Mouse (Mus musculus) hindbrain, embryonic 11.5 days (tissue): Measurements from ENCODE around the gene Hivep3. TPM values are rescaled to one million over a fixed set of nuclear protein-coding genes. Genes with fewer than 3 reads are reported as not detected.

Experiments used
- ATAC-seq: fragments of 200-750 bp; cut with Nextera tagmentation; 2 replicates; pipeline ENCODE4 v1.8.0; 2017; ENCODE audit warnings: mild to moderate bottlenecking, moderate TSS enrichment, moderate library complexity; ENCODE audit not compliant: low FRiP score
- DNase-seq: peaks from one replicate; pipeline ENCODE4 v3.0.0-alpha.2; 2015; ENCODE audit warnings: low spot score
- H3K27ac ChIP-seq: fragments of 300-500 bp; sonication (generic); 2 replicates; pipeline ENCODE4 v1.5.1; 2014; ENCODE audit warnings: mild to moderate bottlenecking, low read depth, low read length
- H3K27me3 ChIP-seq: fragments of 300-500 bp; sonication (generic); 2 replicates; pipeline ENCODE4 v1.6.1; 2014; ENCODE audit warnings: mild to moderate bottlenecking, low read length, moderate library complexity, mixed read lengths; ENCODE audit not compliant: control insufficient read depth, insufficient read depth
- H3K36me3 ChIP-seq: fragments of 300-500 bp; sonication (generic); 2 replicates; pipeline ENCODE4 v1.6.1; 2014; ENCODE audit warnings: mild to moderate bottlenecking, low read length, moderate library complexity, mixed read lengths; ENCODE audit not compliant: control insufficient read depth, insufficient read depth
- H3K4me1 ChIP-seq: fragments of 300-500 bp; sonication (generic); replicated peaks from 2 replicates; pipeline ENCODE4 v1.6.1; 2014; ENCODE audit warnings: low read length, mixed read lengths; ENCODE audit not compliant: control insufficient read depth, insufficient read depth
- H3K4me2 ChIP-seq: fragments of 300-500 bp; sonication (generic); replicated peaks from 2 replicates; pipeline ENCODE4 v1.6.1; 2014; ENCODE audit warnings: mild to moderate bottlenecking, low read depth, low read length
- H3K4me3 ChIP-seq: fragments of 300-500 bp; sonication (generic); 2 replicates; pipeline ENCODE4 v1.5.1; 2014; ENCODE audit warnings: low read depth, low read length
- H3K9ac ChIP-seq: fragments of 300-500 bp; sonication (generic); 2 replicates; pipeline ENCODE4 v1.6.1; 2014; ENCODE audit warnings: low read depth, low read length
- H3K9me3 ChIP-seq: fragments of 300-500 bp; sonication (generic); 2 replicates; pipeline ENCODE4 v1.6.1; 2016; ENCODE audit warnings: low read length; ENCODE audit not compliant: control insufficient read depth
- WGBS: fragments of 180-500 bp; shearing (Covaris S2); extraction: QIAGEN DNeasy Blood & Tissue Kit; methylation state at CpG from one replicate; pipeline ENCODE4 v1.1.7; 2014; 5-methylcytosine and 5-hydroxymethylcytosine counted together
- polyA plus RNA-seq: library from polyadenylated mRNA; unstranded; fragments of >200 nt; fragmentation: Nextera tagmentation; extraction: Ambion mirVana; gene quantifications from 2 replicates; pipeline ENCODE4 v1.2.1, GENCODE M21; 2014

Gene Hivep3
- polyA plus RNA-seq, 1 experiment from 2014 or later: 1.8 TPM

DNA sequence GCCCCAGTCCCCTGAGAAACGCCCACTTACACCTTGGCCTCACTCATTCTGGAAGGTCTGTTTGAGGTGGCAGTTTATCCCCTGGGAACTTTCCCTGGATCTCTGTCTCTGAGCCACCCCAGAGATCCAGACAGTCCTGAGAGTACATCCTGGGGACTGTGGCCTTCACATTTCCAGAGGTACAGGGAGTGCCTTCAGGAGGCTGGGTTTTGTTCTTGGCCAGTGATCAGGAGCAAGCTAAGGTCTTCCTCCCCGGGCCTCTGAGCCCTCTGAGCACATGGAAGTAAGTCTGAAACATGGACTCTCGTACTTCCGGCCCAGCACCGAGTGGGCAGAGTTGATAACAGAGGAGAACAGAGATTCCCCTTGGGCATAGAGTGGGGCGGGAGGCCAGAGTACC lies 391.1 kb downstream of the Hivep3 start:
- ATAC-seq: no peak
- WGBS: 83% methylated on average over 6 of the region's 6 CpGs

DNA sequence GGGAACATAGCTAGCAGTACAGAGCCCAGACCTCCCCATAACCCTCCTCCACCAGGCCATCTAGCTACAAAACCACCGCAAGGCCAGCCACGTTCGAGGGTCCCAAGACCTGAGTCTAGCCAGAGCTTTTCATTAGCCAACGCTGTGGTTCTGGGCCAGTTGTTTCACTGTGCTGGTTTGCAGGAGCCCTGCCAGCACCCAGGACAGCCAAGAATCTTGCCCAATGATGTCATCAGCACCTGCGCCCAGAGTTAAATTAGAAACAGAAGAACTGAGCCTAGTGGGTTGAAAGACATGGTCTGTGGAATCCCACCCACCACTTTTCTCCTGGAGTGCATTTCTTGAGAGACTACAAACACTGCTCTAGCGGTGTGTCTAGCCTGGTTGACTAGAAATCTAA lies 392.5 kb downstream of the Hivep3 start:
- no peak for ATAC-seq
- Histone ChIP-seq H3K27me3 (no peaks in the 10 kb centered on the region), H3K27ac (no peak overlapping the region), H3K4me1 (no peaks in the 10 kb centered on the region), H3K9ac (no peak overlapping the region), H3K9me3 (no peaks in the 10 kb centered on the region), H3K4me2 (no peak overlapping the region), H3K36me3 (no peaks in the 10 kb centered on the region), H3K4me3 (no peak overlapping the region)
- 95% methylated on average over 6 of the region's 6 CpGs for WGBS
- DNase-seq: no peak

More for the DNA sequence above, 391.1 kb downstream of the Hivep3 start:
- Histone ChIP-seq H3K4me2 (no peak overlapping the region), H3K4me3 (no peak overlapping the region), H3K4me1 (no peaks in the 10 kb centered on the region), H3K27ac (no peak overlapping the region), H3K9ac (no peak overlapping the region), H3K36me3 (no peaks in the 10 kb centered on the region), H3K27me3 (no peaks in the 10 kb centered on the region), H3K9me3 (no peaks in the 10 kb centered on the region)
- DNase-seq: no peak

DNA sequence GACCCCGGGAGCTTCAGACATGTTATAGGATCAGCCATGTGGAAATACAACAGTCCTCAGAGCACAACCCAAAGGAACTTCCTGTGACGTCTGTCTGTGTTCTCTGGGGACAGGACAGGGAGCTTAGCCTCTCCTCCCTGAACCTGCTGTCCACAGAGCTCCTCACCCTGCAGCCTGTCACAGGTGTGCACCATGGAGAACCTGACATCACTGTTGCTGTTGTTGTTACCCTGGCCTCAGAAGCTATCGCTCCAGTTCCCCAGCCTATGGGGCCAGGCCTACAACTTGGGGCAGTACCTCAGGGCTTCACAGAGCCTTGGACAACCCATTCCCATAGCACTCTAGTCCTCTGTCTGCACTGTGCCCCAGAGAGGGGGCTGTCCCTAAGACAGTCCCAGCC lies 393.7 kb downstream of the Hivep3 start:
- whole genome bisulfite sequencing: 90% methylated on average over 3 of the region's 3 CpGs
- Histone ChIP-seq H3K4me3 (no peak overlapping the region), H3K27ac (no peak overlapping the region), H3K9me3 (no peaks in the 10 kb centered on the region), H3K4me1 (no peaks in the 10 kb centered on the region), H3K27me3 (no peaks in the 10 kb centered on the region), H3K4me2 (no peak overlapping the region), H3K36me3 (no peaks in the 10 kb centered on the region), H3K9ac (no peak overlapping the region)
- DNase-seq: no peak
- no peak for ATAC-seq

DNA sequence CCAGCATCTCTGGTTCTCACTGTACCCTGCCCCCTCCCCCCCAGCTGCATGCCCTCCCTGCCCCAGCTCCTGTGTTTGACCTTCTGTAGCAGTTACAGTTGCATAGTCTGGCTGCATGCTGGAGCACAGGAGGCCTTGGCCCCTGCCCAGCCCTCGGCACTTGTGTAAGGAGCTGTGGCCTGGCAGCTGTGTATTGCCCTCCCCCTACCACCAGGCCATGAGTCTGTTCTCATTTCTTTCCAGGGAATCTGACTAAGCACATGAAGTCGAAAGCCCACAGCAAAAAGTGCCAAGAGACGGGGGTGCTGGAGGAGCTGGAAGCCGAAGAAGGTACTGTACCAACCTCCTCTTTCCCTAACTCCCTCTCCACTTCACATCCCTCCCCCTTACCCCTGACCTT lies 394.4 kb downstream of the Hivep3 start:
- no peak for DNase-seq
- H3K4me2 ChIP-seq: no peak overlapping the region
- no peak overlapping the region for H3K9ac ChIP-seq
- WGBS: 91% methylated on average over 4 of the region's 4 CpGs
- H3K4me1 ChIP-seq: no peaks in the 10 kb centered on the region
- no peaks in the 10 kb centered on the region for H3K27me3 ChIP-seq
- no peaks in the 10 kb centered on the region for H3K9me3 ChIP-seq
- H3K4me3 ChIP-seq: no peak overlapping the region
- no peaks in the 10 kb centered on the region for H3K36me3 ChIP-seq
- no peak for ATAC-seq
- no peak overlapping the region for H3K27ac ChIP-seq

DNA sequence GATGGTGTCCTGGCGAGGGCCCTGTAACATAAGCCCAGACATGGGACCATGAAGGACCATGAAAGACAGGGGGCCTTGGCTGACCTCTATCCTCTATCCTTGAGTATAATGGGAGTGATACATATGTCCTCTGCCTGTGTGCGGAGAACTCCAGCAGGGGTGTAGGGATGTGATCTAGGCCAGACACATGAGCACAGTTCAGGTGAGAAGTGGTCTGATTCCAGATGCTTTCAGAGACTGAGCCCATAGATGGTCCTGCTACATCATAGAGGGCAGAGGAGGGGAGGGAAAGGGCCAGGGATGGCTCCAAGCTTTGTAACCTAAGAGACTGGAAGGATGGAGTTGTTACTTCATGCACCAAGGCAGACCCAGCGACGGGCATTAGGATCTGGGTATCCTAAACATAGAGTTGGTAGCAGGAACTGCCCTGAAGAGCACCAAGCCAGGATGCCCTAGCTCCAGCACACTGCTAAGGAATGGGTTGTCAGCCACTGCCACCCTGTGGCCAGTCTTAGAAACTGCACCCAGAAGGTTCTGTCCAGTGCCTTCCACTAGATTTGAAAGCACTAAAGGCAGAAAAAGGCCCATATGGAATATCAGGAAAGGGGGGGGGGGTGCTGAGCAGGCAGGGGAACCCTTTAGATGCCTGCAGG lies 395.8 kb downstream of the Hivep3 start:
- Histone ChIP-seq H3K4me2 (no peak overlapping the region), H3K9ac (no peak overlapping the region), H3K9me3 (no peaks in the 10 kb centered on the region), H3K4me1 (no peaks in the 10 kb centered on the region), H3K27me3 (no peaks in the 10 kb centered on the region), H3K27ac (no peak overlapping the region), H3K4me3 (no peak overlapping the region), H3K36me3 (no peaks in the 10 kb centered on the region)
- DNase-seq (peak; percentile 69), ATAC-seq (peak; percentile 70; the same call in 1 of the 2 replicates)
- WGBS: 46% methylated on average over 4 of the region's 4 CpGs

DNA sequence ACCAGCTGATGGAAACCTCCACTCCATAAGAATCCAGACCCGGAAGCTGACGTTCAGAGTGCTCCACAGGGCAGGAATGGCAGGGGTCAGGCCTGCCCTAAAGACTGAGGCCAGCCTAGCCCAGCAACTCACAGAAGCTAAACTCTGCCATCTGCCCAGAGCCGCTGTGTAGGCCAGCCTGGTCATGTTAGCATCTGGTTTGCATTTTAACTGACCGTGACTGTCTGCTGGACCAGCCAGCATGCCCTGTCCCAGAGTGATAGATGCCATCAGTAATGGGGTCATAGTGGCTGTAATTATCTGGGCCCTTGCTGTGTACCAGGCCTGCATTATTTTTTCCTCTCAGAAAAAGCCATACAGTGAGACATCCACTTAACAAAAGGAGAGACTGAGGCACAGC lies 397.3 kb downstream of the Hivep3 start:
- 52% methylated on average over 4 of the region's 4 CpGs for WGBS
- H3K27ac ChIP-seq: no peak overlapping the region
- no peaks in the 10 kb centered on the region for H3K27me3 ChIP-seq
- H3K4me3 ChIP-seq: no peak overlapping the region
- no peak overlapping the region for H3K9ac ChIP-seq
- H3K4me2 ChIP-seq: no peak overlapping the region
- DNase-seq (no peak), ATAC-seq (no peak)
- no peaks in the 10 kb centered on the region for H3K4me1 ChIP-seq
- no peaks in the 10 kb centered on the region for H3K9me3 ChIP-seq
- no peaks in the 10 kb centered on the region for H3K36me3 ChIP-seq

DNA sequence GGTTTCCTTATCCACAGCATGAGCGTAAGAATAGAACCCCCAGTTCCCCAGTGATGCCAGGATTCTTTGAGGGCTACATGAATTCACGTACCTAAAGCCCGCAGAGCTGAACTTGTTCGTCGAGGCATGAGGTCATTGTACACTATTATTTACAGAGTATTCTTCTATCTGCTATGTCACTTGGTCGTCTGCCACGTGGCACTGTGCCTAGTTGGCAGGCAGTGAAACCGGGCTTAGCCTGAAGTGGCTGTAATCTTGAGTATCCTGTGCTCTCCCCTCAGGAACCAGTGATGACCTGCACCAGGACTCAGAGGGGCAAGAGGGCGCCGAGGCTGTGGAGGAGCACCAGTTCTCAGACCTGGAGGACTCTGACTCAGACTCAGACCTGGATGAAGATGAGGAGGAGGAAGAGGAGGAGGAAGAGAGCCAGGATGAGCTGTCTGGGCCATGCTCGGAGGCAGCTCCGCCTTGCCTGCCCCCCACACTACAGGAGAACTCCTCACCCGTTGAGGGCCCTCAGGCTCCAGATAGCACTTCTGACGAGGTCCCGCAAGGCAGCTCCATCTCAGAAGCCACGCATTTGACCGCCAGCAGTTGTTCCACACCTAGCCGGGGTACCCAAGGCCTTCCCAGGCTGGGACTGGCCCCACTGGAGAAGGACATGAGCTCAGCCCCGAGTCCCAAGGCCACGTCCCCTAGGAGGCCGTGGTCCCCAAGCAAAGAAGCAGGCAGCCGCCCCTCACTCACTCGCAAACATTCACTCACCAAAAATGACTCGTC lies 398.0 kb downstream of the Hivep3 start:
- H3K9ac ChIP-seq: no peak overlapping the region
- no peak overlapping the region for H3K27ac ChIP-seq
- ATAC-seq (no peak), DNase-seq (no peak)
- no peak overlapping the region for H3K4me3 ChIP-seq
- 80% methylated on average over 24 of the region's 24 CpGs for WGBS
- no peaks in the 10 kb centered on the region for H3K36me3 ChIP-seq
- H3K9me3 ChIP-seq: no peaks in the 10 kb centered on the region
- H3K27me3 ChIP-seq: no peaks in the 10 kb centered on the region
- no peaks in the 10 kb centered on the region for H3K4me1 ChIP-seq
- no peak overlapping the region for H3K4me2 ChIP-seq

DNA sequence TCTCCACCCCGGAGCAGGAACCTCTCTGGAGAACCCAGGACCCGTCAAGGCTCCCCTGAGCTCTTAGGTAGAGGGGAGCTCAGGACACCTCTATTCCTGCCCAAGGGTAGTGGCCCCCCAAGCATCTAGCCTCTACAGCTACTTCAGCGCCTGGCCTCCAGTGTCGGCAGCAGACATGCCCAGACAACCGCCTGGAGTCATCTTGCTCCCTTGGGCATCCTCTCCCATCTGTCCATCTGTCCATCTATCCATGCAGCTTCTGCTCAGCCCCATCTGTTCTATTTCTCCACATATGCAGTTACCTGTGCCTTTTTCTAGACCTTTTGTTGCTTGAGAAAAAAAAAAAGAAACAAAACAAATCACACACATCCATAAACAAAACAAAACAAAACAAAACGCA lies 400.6 kb downstream of the Hivep3 start:
- H3K4me3 ChIP-seq: no peak overlapping the region
- 75% methylated on average over 6 of the region's 6 CpGs for WGBS
- no peak for ATAC-seq

DNA sequence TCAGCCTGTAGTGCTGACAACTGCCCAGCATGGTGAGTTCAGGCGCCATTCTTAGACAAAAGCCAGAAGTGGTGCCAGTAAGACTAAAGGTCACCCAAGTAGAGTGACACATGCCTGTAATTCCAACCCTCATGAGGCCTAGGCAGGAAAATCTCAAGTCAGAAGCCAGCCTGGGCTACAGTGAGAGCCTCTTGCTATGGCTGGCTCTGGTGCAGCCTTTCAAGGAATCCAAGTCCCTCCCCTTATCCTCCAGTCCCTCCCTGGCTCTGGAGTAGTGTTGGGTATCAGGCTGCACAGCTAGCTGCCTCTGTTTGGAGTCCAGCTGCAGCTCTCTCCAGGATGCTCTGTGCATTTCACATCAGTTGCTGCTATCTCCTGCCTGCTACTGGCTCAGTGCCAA lies 408.2 kb downstream of the Hivep3 start:
- Histone ChIP-seq H3K9me3 (no peaks in the 10 kb centered on the region), H3K4me1 (no peaks in the 10 kb centered on the region), H3K36me3 (no peaks in the 10 kb centered on the region), H3K4me3 (no peak overlapping the region), H3K27me3 (no peaks in the 10 kb centered on the region), H3K9ac (no peak overlapping the region), H3K27ac (no peak overlapping the region), H3K4me2 (no peak overlapping the region)
- no peak for ATAC-seq
- no peak for DNase-seq
- 70% methylated on average over 1 of the region's 1 CpGs for WGBS

More for the DNA sequence above, 400.6 kb downstream of the Hivep3 start:
- no peaks in the 10 kb centered on the region for H3K27me3 ChIP-seq
- H3K9ac ChIP-seq: no peak overlapping the region
- no peak overlapping the region for H3K27ac ChIP-seq
- no peaks in the 10 kb centered on the region for H3K36me3 ChIP-seq
- no peaks in the 10 kb centered on the region for H3K4me1 ChIP-seq
- no peak for DNase-seq
- no peaks in the 10 kb centered on the region for H3K9me3 ChIP-seq
- no peak overlapping the region for H3K4me2 ChIP-seq
